Mouse (Mus musculus) midbrain, embryonic 15.5 days (tissue): Measurements from ENCODE around the gene B2m. TPM values are rescaled to one million over a fixed set of nuclear protein-coding genes. Genes with fewer than 3 reads are reported as not detected.

ENCODE experiments used
- ATAC-seq: fragments of 200-750 bp; cut with Nextera tagmentation; replicated peaks from 2 replicates; pipeline ENCODE4 v1.8.0; 2017; ENCODE audit warnings: moderate TSS enrichment
- H3K27ac ChIP-seq: fragments of 300-500 bp; sonication (generic); 2 replicates; pipeline ENCODE4 v1.5.1; 2015; ENCODE audit warnings: mild to moderate bottlenecking, inconsistent platforms
- H3K27me3 ChIP-seq: fragments of 300-500 bp; sonication (generic); replicated peaks from 2 replicates; pipeline ENCODE4 v1.6.1; 2015; ENCODE audit warnings: inconsistent platforms
- H3K36me3 ChIP-seq: fragments of 300-500 bp; sonication (generic); replicated peaks from 2 replicates; pipeline ENCODE4 v1.6.1; 2015; ENCODE audit warnings: inconsistent platforms
- H3K4me1 ChIP-seq: fragments of 300-500 bp; sonication (generic); 2 replicates; pipeline ENCODE4 v1.6.1; 2015; ENCODE audit warnings: inconsistent platforms
- H3K4me2 ChIP-seq: fragments of 300-500 bp; sonication (generic); 2 replicates; pipeline ENCODE4 v1.6.1; 2015; ENCODE audit warnings: inconsistent platforms, mild to moderate bottlenecking, moderate library complexity
- H3K4me3 ChIP-seq: fragments of 300-500 bp; sonication (generic); 2 replicates; pipeline ENCODE4 v1.5.1; 2015; ENCODE audit warnings: mild to moderate bottlenecking, inconsistent platforms
- H3K9ac ChIP-seq: fragments of 300-500 bp; sonication (generic); 2 replicates; pipeline ENCODE4 v1.6.1; 2015; ENCODE audit warnings: mild to moderate bottlenecking, inconsistent platforms
- H3K9me3 ChIP-seq: fragments of 300-500 bp; sonication (generic); 2 replicates; pipeline ENCODE4 v1.6.1; 2016; ENCODE audit warnings: inconsistent platforms
- WGBS: fragments of 180-500 bp; shearing (Covaris S2); methylation state at CpG from one replicate; pipeline ENCODE4 v1.1.7; 2015; ENCODE audit warnings: mixed read lengths; 5-methylcytosine and 5-hydroxymethylcytosine counted together
- polyA plus RNA-seq: library from polyadenylated mRNA; unstranded; fragments of >200 nt; fragmentation: Nextera tagmentation; extraction: Ambion mirVana; gene quantifications from 2 replicates; pipeline ENCODE4 v1.2.1, GENCODE M21; 2015

The B2m gene
- polyA plus RNA-seq, 1 experiment from 2014 or later, result 85.7 TPM

- H3K27me3 ChIP-seq, result no peaks in the 10 kb centered on the region
- no peak overlapping the region for H3K27ac ChIP-seq
- no peak overlapping the region for H3K4me2 ChIP-seq
- H3K9me3 ChIP-seq, result no peaks in the 10 kb centered on the region
- ATAC-seq, result no peak
- no peak overlapping the region for H3K9ac ChIP-seq
- WGBS, result 95% methylated on average over 2 of the region's 2 CpGs
- H3K36me3 ChIP-seq, result no peaks in the 10 kb centered on the region
- H3K4me1 ChIP-seq, result no peaks in the 10 kb centered on the region
- H3K4me3 ChIP-seq, result no peak overlapping the region
Measured at GRCm38 (mm10) chr2:122132618-122133017, 14.9 kb upstream of the B2m start.

GRCm38 (mm10) chr2:122137839-122138465, 9.5 kb upstream of the B2m start:
- Histone ChIP-seq H3K4me2 (no peak overlapping the region), H3K36me3 (no peaks in the 10 kb centered on the region), H3K27ac (no peak overlapping the region), H3K9ac (no peak overlapping the region), H3K9me3 (no peaks in the 10 kb centered on the region), H3K27me3 (no peaks in the 10 kb centered on the region), H3K4me1 (no peaks in the 10 kb centered on the region), H3K4me3 (no peak overlapping the region)
- 69% methylated on average over 5 of the region's 5 CpGs for WGBS
- ATAC-seq, result no peak

- H3K36me3 ChIP-seq, result no peaks in the 10 kb centered on the region
- no peak overlapping the region for H3K27ac ChIP-seq
- no peak overlapping the region for H3K9ac ChIP-seq
- no peak overlapping the region for H3K4me3 ChIP-seq
- ATAC-seq, result no peak
- no peak overlapping the region for H3K4me2 ChIP-seq
- no peaks in the 10 kb centered on the region for H3K9me3 ChIP-seq
- no peaks in the 10 kb centered on the region for H3K27me3 ChIP-seq
- WGBS, result 82% methylated on average over 2 of the region's 2 CpGs
- H3K4me1 ChIP-seq, result no peaks in the 10 kb centered on the region
Measured at GRCm38 (mm10) chr2:122140815-122141214, 6.7 kb upstream of the B2m start.

- Histone ChIP-seq H3K36me3 (no peaks in the 10 kb centered on the region), H3K4me2 (no peak overlapping the region), H3K9ac (no peak overlapping the region), H3K9me3 (no peaks in the 10 kb centered on the region), H3K4me3 (no peak overlapping the region), H3K4me1 (no peaks in the 10 kb centered on the region), H3K27ac (no peak overlapping the region), H3K27me3 (no peaks in the 10 kb centered on the region)
- ATAC-seq, result no peak
- 78% methylated on average over 5 of the region's 5 CpGs for WGBS
Measured at GRCm38 (mm10) chr2:122141332-122141967, 6.0 kb upstream of the B2m start.

GRCm38 (mm10) chr2:122143111-122143510, 4.4 kb upstream of the B2m start:
- WGBS, result 91% methylated on average over 3 of the region's 3 CpGs
- Histone ChIP-seq H3K27ac (no peak overlapping the region), H3K4me2 (no peak overlapping the region), H3K27me3 (no peaks in the 10 kb centered on the region), H3K9ac (no peak overlapping the region), H3K4me1 (peaks cover 4% of the 10 kb centered on the region), H3K9me3 (no peaks in the 10 kb centered on the region), H3K4me3 (no peak overlapping the region), H3K36me3 (no peaks in the 10 kb centered on the region)
- no peak for ATAC-seq

GRCm38 (mm10) chr2:122145756-122146155, 1.7 kb upstream of the B2m start:
- Histone ChIP-seq H3K9me3 (no peaks in the 10 kb centered on the region), H3K4me3 (no peak overlapping the region), H3K36me3 (no peaks in the 10 kb centered on the region), H3K4me2 (no peak overlapping the region), H3K9ac (no peak overlapping the region), H3K27me3 (no peaks in the 10 kb centered on the region), H3K27ac (no peak overlapping the region), H3K4me1 (peaks cover 4% of the 10 kb centered on the region)
- ATAC-seq, result no peak
- WGBS, result 69% methylated on average over 4 of the region's 4 CpGs

GRCm38 (mm10) chr2:122146687-122147086, 799 bp upstream of the B2m start:
- H3K27me3 ChIP-seq, result no peaks in the 10 kb centered on the region
- no peak overlapping the region for H3K27ac ChIP-seq
- no peaks in the 10 kb centered on the region for H3K9me3 ChIP-seq
- no peak for ATAC-seq
- no peak overlapping the region for H3K4me3 ChIP-seq
- 68% methylated on average over 6 of the region's 6 CpGs for WGBS
- H3K9ac ChIP-seq, result no peak overlapping the region
- no peaks in the 10 kb centered on the region for H3K36me3 ChIP-seq
- no peak overlapping the region for H3K4me2 ChIP-seq
- peaks cover 4% of the 10 kb centered on the region for H3K4me1 ChIP-seq

GRCm38 (mm10) chr2:122148242-122148917, 894 bp downstream of the B2m start:
- ATAC-seq, result peak; percentile 50
- peak overlapping the region; percentile 84 for H3K4me2 ChIP-seq
- WGBS, result 37% methylated on average over 18 of the region's 18 CpGs
- H3K4me1 ChIP-seq, result peaks cover 4% of the 10 kb centered on the region
- H3K9ac ChIP-seq, result peak overlapping the region; percentile 52
- no peaks in the 10 kb centered on the region for H3K36me3 ChIP-seq
- no peaks in the 10 kb centered on the region for H3K9me3 ChIP-seq
- H3K4me3 ChIP-seq, result peak overlapping the region; percentile 61
- H3K27ac ChIP-seq, result no peak overlapping the region
- no peaks in the 10 kb centered on the region for H3K27me3 ChIP-seq

GRCm38 (mm10) chr2:122149316-122149715, 1.8 kb downstream of the B2m start:
- Histone ChIP-seq H3K36me3 (no peaks in the 10 kb centered on the region), H3K9me3 (no peaks in the 10 kb centered on the region), H3K9ac (no peak overlapping the region), H3K27ac (no peak overlapping the region), H3K27me3 (no peaks in the 10 kb centered on the region), H3K4me3 (no peak overlapping the region), H3K4me2 (no peak overlapping the region), H3K4me1 (peaks cover 4% of the 10 kb centered on the region)
- no peak for ATAC-seq
- 93% methylated on average over 6 of the region's 6 CpGs for WGBS

GRCm38 (mm10) chr2:122149716-122150115, 2.2 kb downstream of the B2m start:
- Histone ChIP-seq H3K9me3 (no peaks in the 10 kb centered on the region), H3K4me3 (no peak overlapping the region), H3K36me3 (no peaks in the 10 kb centered on the region), H3K9ac (no peak overlapping the region), H3K27ac (no peak overlapping the region), H3K4me2 (no peak overlapping the region), H3K4me1 (peaks cover 4% of the 10 kb centered on the region), H3K27me3 (no peaks in the 10 kb centered on the region)
- 89% methylated on average over 3 of the region's 3 CpGs for WGBS
- no peak for ATAC-seq

- no peak overlapping the region for H3K27ac ChIP-seq
- H3K27me3 ChIP-seq, result no peaks in the 10 kb centered on the region
- H3K36me3 ChIP-seq, result no peaks in the 10 kb centered on the region
- 87% methylated on average over 1 of the region's 1 CpGs for WGBS
- ATAC-seq, result no peak
- no peak overlapping the region for H3K4me2 ChIP-seq
- peaks cover 4% of the 10 kb centered on the region for H3K4me1 ChIP-seq
- H3K9me3 ChIP-seq, result no peaks in the 10 kb centered on the region
- H3K4me3 ChIP-seq, result no peak overlapping the region
- no peak overlapping the region for H3K9ac ChIP-seq
Measured at GRCm38 (mm10) chr2:122151221-122151620, 3.7 kb downstream of the B2m start.

- WGBS, result 82% methylated on average over 3 of the region's 3 CpGs
- H3K9ac ChIP-seq, result no peak overlapping the region
- ATAC-seq, result no peak
Measured at GRCm38 (mm10) chr2:122152850-122153249, 5.4 kb downstream of the B2m start.

More at GRCm38 (mm10) chr2:122152850-122153249, 5.4 kb downstream of the B2m start:
- Histone ChIP-seq H3K27me3 (no peaks in the 10 kb centered on the region), H3K4me1 (no peaks in the 10 kb centered on the region), H3K9me3 (no peaks in the 10 kb centered on the region), H3K4me2 (no peak overlapping the region), H3K27ac (no peak overlapping the region), H3K36me3 (no peaks in the 10 kb centered on the region), H3K4me3 (no peak overlapping the region)
